Mouse (Mus musculus): Measurements from ENCODE around the gene Ifitm2. TPM values are rescaled to one million over a fixed set of nuclear protein-coding genes. Genes with fewer than 3 reads are reported as not detected.

The Ifitm2 gene
- 160 TPM for polyA plus RNA-seq (2014; fragmentation: Illumina TruSeq; extraction: RNeasy Lipid Tissue Mini Kit (QIAGEN cat#74804); ENCODE audit: low read depth, low replicate concordance)

GRCm38 (mm10) chr7:140955758-140956555, at the start of gene Ifitm2, which contains the start of gene Gm45717:
TSS of gene Ifitm2 (minus strand) at chr7:140955987.
TSS of gene Gm45717 (minus strand) at chr7:140955937.

DNA sequence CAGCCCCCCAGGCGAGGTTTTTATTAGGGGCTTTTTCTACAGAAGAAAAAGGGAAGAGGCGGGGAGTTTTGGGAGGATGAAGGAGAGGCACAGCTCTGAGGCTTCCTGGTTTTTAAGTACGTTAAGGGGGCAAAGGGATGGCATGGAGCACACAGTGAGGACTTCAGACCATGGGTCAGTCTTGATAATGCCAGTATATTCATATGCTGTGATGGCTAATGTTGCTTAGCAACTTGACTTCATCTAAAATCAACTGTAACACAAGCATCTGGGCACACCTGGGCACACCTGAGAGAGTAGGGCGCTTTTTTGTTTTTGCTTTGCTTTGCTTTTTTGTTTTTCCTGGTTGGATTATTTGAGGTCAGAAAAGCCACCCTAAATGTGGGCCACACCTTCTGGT, 11.1 kb upstream of the Ifitm2 start, which contains the start of gene Ifitm1:
Ifitm1 (plus strand) TSS at position 301 of the 400 bp plus-strand sequence.

DNA sequence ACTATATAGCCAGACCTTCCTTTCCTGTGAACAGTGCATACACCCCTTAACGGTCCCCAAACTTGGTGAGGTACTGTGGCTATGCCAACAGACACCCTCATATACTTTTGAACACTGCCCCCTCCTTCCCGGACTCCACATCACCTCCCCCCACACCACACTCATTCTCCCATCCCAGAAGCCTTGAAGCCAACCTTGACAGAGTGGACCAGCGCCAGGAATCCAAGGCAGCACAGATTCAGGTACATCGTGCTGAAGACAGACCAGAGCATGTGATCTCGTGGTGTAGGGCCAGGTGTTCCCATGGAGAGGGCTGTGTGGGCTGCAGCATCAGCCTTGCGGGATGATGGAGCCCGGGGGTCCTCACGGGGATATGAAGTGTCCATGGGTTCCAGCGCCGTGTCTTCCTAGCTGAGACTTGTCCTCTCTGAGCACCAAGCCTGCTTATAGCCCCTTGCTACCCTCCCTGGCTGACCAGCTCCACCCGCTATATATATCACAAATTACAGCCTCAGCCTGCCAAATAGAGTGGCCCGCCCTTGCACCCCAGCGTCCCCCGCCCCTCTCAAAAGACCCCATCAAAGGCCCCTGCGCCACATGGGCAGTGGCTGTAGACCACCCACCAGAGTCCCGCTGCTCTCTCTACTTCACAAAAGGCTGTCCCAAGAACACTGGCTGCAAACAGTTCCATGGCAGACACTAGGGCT, 5.8 kb downstream of the Ifitm2 start, which contains the start of gene Ifitm5:
Ifitm5 (minus strand) TSS at position 468 of the 707 bp plus-strand sequence.

DNA sequence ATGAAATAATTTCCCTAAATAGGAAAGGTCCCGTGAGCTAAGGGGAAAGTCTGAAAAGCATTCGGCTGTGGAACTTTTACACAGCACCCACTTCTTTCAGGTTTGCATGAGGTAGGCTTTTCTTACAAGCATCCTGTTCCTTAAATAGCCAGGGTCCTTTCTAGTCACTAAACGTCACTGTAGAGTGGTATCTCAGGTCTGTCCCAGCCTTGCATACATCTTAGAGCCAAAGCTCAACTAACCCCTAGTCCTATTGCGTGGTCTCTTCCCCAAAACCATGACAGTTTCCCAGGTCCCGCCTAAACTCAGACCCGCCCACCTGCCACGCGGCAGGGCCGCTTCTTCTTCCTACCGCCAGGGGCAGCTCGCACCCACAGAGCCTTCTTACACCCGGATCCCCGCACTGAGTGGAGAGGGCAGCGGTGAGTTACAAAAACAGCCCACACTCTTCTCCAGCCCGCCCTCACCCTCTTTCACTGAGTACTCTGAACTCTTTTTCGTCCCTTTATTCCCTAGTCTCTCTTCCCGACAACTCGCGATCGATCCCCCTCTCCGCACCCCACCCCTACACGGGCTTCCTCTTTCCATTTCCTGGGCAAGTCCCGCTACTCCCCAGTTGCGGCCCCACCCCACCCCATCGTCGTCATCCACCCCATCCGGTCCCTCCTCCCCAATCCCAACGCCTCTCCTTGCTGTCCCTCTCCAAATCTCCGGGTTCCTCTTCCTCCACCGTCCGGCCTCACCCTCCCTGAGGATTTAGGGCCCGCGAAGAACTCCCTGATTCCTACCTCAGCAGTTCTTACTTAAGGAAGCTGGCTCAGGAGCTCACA, 14.3 kb downstream of the Ifitm2 start, which contains the start of gene Pgghg:
Pgghg (plus strand) TSS at position 170 of the 830 bp plus-strand sequence.

DNA sequence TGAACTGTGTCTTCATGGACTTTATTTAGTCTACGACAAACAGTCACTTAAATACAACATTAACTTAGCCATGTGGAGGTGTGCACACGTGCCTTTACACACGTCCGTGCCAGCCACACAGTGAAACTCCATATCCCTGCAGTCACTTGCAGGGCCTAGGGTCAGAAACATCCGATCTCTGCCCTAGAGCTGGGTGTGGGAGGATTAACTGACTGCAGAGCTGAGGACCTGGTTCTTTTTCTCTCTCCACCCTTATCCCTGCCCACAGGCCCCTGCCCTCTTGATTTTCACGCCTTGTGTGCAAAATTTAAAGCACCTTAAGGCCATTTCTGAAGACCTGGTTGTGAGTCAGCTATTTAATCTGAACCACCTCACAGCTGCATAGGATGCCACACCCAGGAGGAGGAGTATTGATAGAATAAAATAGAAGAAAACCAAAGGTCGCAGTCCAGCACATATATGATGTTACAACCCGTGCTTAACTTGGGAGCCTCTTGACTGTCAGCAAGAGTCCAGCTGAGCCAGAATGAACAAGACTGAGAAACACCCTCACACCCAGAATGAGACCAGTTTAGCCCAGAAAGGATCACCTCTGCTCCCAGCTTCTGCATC, 35.3 kb downstream of the Ifitm2 start, which contains the start of gene Nlrp6:
Nlrp6 (plus strand) TSS at position 485 of the 612 bp plus-strand sequence.

Other genes with a start within 250 kb of the Ifitm2 start
- 641 TPM for gene Cyp2e1, start 192.2 kb downstream of the Ifitm2 start, polyA plus RNA-seq (2014; fragmentation: Illumina TruSeq; extraction: RNeasy Lipid Tissue Mini Kit (QIAGEN cat#74804); ENCODE audit: low read depth, low replicate concordance)
- not detected for gene Syce1, start 168.1 kb downstream of the Ifitm2 start, polyA plus RNA-seq (2014; fragmentation: Illumina TruSeq; extraction: RNeasy Lipid Tissue Mini Kit (QIAGEN cat#74804); ENCODE audit: low read depth, low replicate concordance)
- 2.6 TPM for gene Zfp941, start 133.8 kb downstream of the Ifitm2 start, polyA plus RNA-seq (2014; fragmentation: Illumina TruSeq; extraction: RNeasy Lipid Tissue Mini Kit (QIAGEN cat#74804); ENCODE audit: low read depth, low replicate concordance)
- gene Urah, start 121.0 kb downstream of the Ifitm2 start, polyA plus RNA-seq (2014; fragmentation: Illumina TruSeq; extraction: RNeasy Lipid Tissue Mini Kit (QIAGEN cat#74804); ENCODE audit: low read depth, low replicate concordance), result not detected
- not detected for gene Scgb1c1, start 110.4 kb downstream of the Ifitm2 start, polyA plus RNA-seq (2014; fragmentation: Illumina TruSeq; extraction: RNeasy Lipid Tissue Mini Kit (QIAGEN cat#74804); ENCODE audit: low read depth, low replicate concordance)
- not detected for gene Odf3, start 108.2 kb downstream of the Ifitm2 start, polyA plus RNA-seq (2014; fragmentation: Illumina TruSeq; extraction: RNeasy Lipid Tissue Mini Kit (QIAGEN cat#74804); ENCODE audit: low read depth, low replicate concordance)
- not detected for gene Gm45785, start 99.7 kb downstream of the Ifitm2 start, polyA plus RNA-seq (2014; fragmentation: Illumina TruSeq; extraction: RNeasy Lipid Tissue Mini Kit (QIAGEN cat#74804); ENCODE audit: low read depth, low replicate concordance)
- 6.5 TPM for gene Ric8a, start 99.0 kb downstream of the Ifitm2 start, polyA plus RNA-seq (2014; fragmentation: Illumina TruSeq; extraction: RNeasy Lipid Tissue Mini Kit (QIAGEN cat#74804); ENCODE audit: low read depth, low replicate concordance)
- gene Bet1l, start 98.4 kb downstream of the Ifitm2 start, polyA plus RNA-seq (2014; fragmentation: Illumina TruSeq; extraction: RNeasy Lipid Tissue Mini Kit (QIAGEN cat#74804); ENCODE audit: low read depth, low replicate concordance), result 2.8 TPM
- 154 TPM for gene Psmd13, start 74.0 kb downstream of the Ifitm2 start, polyA plus RNA-seq (2014; fragmentation: Illumina TruSeq; extraction: RNeasy Lipid Tissue Mini Kit (QIAGEN cat#74804); ENCODE audit: low read depth, low replicate concordance)
- gene Sirt3, start 73.7 kb downstream of the Ifitm2 start, polyA plus RNA-seq (2014; fragmentation: Illumina TruSeq; extraction: RNeasy Lipid Tissue Mini Kit (QIAGEN cat#74804); ENCODE audit: low read depth, low replicate concordance), result 2.4 TPM
- 4.0 TPM for gene Cox8b, start 55.5 kb downstream of the Ifitm2 start, polyA plus RNA-seq (2014; fragmentation: Illumina TruSeq; extraction: RNeasy Lipid Tissue Mini Kit (QIAGEN cat#74804); ENCODE audit: low read depth, low replicate concordance)
- 0.35 TPM for gene Nlrp6, start 35.1 kb downstream of the Ifitm2 start, polyA plus RNA-seq (2014; fragmentation: Illumina TruSeq; extraction: RNeasy Lipid Tissue Mini Kit (QIAGEN cat#74804); ENCODE audit: low read depth, low replicate concordance)
- 2.7 TPM for gene Pgghg, start 14.6 kb downstream of the Ifitm2 start, polyA plus RNA-seq (2014; fragmentation: Illumina TruSeq; extraction: RNeasy Lipid Tissue Mini Kit (QIAGEN cat#74804); ENCODE audit: low read depth, low replicate concordance)
- gene Ifitm5, start 5.7 kb downstream of the Ifitm2 start, polyA plus RNA-seq (2014; fragmentation: Illumina TruSeq; extraction: RNeasy Lipid Tissue Mini Kit (QIAGEN cat#74804); ENCODE audit: low read depth, low replicate concordance), result not detected
- gene Gm45717, start 50 bp downstream of the Ifitm2 start, polyA plus RNA-seq (2014; fragmentation: Illumina TruSeq; extraction: RNeasy Lipid Tissue Mini Kit (QIAGEN cat#74804); ENCODE audit: low read depth, low replicate concordance), result not detected
- 1.6 TPM for gene Ifitm1, start 11.2 kb upstream of the Ifitm2 start, polyA plus RNA-seq (2014; fragmentation: Illumina TruSeq; extraction: RNeasy Lipid Tissue Mini Kit (QIAGEN cat#74804); ENCODE audit: low read depth, low replicate concordance)
- gene Ifitm3, start 54.8 kb upstream of the Ifitm2 start, polyA plus RNA-seq (2014; fragmentation: Illumina TruSeq; extraction: RNeasy Lipid Tissue Mini Kit (QIAGEN cat#74804); ENCODE audit: low read depth, low replicate concordance), result 14.5 TPM
- not detected for gene Ifitm6, start 61.9 kb upstream of the Ifitm2 start, polyA plus RNA-seq (2014; fragmentation: Illumina TruSeq; extraction: RNeasy Lipid Tissue Mini Kit (QIAGEN cat#74804); ENCODE audit: low read depth, low replicate concordance)
- not detected for gene Gm17387, start 73.1 kb upstream of the Ifitm2 start, polyA plus RNA-seq (2014; fragmentation: Illumina TruSeq; extraction: RNeasy Lipid Tissue Mini Kit (QIAGEN cat#74804); ENCODE audit: low read depth, low replicate concordance)
- not detected for gene B4galnt4, start 105.1 kb upstream of the Ifitm2 start, polyA plus RNA-seq (2014; fragmentation: Illumina TruSeq; extraction: RNeasy Lipid Tissue Mini Kit (QIAGEN cat#74804); ENCODE audit: low read depth, low replicate concordance)
- gene Pkp3, start 122.2 kb upstream of the Ifitm2 start, polyA plus RNA-seq (2014; fragmentation: Illumina TruSeq; extraction: RNeasy Lipid Tissue Mini Kit (QIAGEN cat#74804); ENCODE audit: low read depth, low replicate concordance), result not detected
- gene Sigirr, start 144.6 kb upstream of the Ifitm2 start, polyA plus RNA-seq (2014; fragmentation: Illumina TruSeq; extraction: RNeasy Lipid Tissue Mini Kit (QIAGEN cat#74804); ENCODE audit: low read depth, low replicate concordance), result not detected
- gene Ano9, start 161.8 kb upstream of the Ifitm2 start, polyA plus RNA-seq (2014; fragmentation: Illumina TruSeq; extraction: RNeasy Lipid Tissue Mini Kit (QIAGEN cat#74804); ENCODE audit: low read depth, low replicate concordance), result not detected
- 20.6 TPM for gene Ptdss2, start 166.4 kb upstream of the Ifitm2 start, polyA plus RNA-seq (2014; fragmentation: Illumina TruSeq; extraction: RNeasy Lipid Tissue Mini Kit (QIAGEN cat#74804); ENCODE audit: low read depth, low replicate concordance)
- gene Rnh1, start 216.9 kb upstream of the Ifitm2 start, polyA plus RNA-seq (2014; fragmentation: Illumina TruSeq; extraction: RNeasy Lipid Tissue Mini Kit (QIAGEN cat#74804); ENCODE audit: low read depth, low replicate concordance), result 5.4 TPM
- 8.7 TPM for gene Hras, start 238.0 kb upstream of the Ifitm2 start, polyA plus RNA-seq (2014; fragmentation: Illumina TruSeq; extraction: RNeasy Lipid Tissue Mini Kit (QIAGEN cat#74804); ENCODE audit: low read depth, low replicate concordance)
- 0.58 TPM for gene Lrrc56, start 238.2 kb upstream of the Ifitm2 start, polyA plus RNA-seq (2014; fragmentation: Illumina TruSeq; extraction: RNeasy Lipid Tissue Mini Kit (QIAGEN cat#74804); ENCODE audit: low read depth, low replicate concordance)

Measured in adrenal gland, adult 10 weeks (tissue).